Mouse (Mus musculus) brain, embryonic 14.5 days (tissue): ENCODE measurements around the gene Mcl1. TPM values are rescaled to one million over a fixed set of nuclear protein-coding genes. Genes with fewer than 3 reads are reported as not detected.

Source experiments
- DNase-seq: peaks from one replicate; pipeline ENCODE4 v3.0.0-alpha.2; 2011; ENCODE audit warnings: low read depth
- CTCF ChIP-seq: fragments of 200-500 bp; IDR thresholded peaks from 2 replicates; pipeline ENCODE4 v1.5.1; 2012; ENCODE audit warnings: inconsistent platforms, mild to moderate bottlenecking, moderate library complexity, borderline replicate concordance; ENCODE audit not compliant: insufficient read depth, insufficient read length; ENCODE audit errors: extremely low read depth
- POLR2A ChIP-seq: fragments of 200-500 bp; IDR thresholded peaks from 2 replicates; pipeline ENCODE4 v1.6.1; 2012; ENCODE audit warnings: mild to moderate bottlenecking, inconsistent platforms, borderline replicate concordance; ENCODE audit not compliant: poor library complexity, insufficient read depth, insufficient read length, severe bottlenecking; ENCODE audit errors: extremely low read depth
- polyA plus RNA-seq: library from polyadenylated mRNA; depleted of rRNA; stranded (reverse); fragments of >200 nt; gene quantifications from 2 replicates; pipeline ENCODE4 v1.2.3, GENCODE M21; 2012

Gene Mcl1
- polyA plus RNA-seq, 1 experiment: 72.3 TPM

DNA sequence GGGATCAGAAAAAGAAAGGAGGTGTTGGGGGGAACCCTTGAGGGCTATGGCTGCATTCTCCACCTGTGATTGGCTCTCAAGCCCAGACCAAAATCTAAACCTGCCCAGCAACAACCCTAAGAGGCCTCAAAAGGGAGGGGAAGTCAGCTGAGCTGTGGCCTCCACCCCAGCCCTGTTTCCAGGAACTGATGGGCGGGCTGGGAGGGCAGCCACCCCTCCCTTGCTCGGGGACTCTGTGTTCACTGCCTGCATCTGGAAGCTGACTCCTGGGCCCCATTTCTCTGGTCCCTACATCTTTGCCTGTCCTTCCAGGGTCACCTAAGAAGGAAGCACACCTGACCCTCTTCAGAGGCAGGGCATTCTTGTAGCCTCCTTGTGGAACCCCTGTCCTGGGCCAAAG is 15.6 kb downstream of the Mcl1 start:
- DNase-seq: peak; percentile 33
- TF ChIP-seq CTCF: no peak
- TF ChIP-seq POLR2A: no peak

DNA sequence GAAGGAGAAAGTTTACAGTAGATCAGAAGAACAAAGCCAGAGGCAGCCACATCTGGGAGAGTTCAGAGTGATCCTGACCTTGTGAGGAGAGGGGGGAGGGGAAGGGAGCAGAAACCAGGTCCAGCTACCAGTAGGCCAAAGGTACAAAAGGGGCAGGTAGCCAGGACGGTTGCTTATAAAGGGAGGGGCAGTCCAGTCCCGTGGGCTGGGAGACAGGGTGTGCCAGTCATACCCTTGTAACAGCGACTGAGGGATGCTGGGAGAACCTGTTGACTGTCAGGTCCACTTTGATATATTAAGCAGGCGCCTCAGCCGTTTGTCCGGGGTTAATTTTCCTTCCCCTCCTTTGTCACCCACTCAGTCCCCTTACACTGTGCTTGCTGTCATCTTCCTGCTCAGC is 16.2 kb downstream of the Mcl1 start:
- TF ChIP-seq POLR2A (no peak), CTCF (no peak)
- DNase-seq: no peak

DNA sequence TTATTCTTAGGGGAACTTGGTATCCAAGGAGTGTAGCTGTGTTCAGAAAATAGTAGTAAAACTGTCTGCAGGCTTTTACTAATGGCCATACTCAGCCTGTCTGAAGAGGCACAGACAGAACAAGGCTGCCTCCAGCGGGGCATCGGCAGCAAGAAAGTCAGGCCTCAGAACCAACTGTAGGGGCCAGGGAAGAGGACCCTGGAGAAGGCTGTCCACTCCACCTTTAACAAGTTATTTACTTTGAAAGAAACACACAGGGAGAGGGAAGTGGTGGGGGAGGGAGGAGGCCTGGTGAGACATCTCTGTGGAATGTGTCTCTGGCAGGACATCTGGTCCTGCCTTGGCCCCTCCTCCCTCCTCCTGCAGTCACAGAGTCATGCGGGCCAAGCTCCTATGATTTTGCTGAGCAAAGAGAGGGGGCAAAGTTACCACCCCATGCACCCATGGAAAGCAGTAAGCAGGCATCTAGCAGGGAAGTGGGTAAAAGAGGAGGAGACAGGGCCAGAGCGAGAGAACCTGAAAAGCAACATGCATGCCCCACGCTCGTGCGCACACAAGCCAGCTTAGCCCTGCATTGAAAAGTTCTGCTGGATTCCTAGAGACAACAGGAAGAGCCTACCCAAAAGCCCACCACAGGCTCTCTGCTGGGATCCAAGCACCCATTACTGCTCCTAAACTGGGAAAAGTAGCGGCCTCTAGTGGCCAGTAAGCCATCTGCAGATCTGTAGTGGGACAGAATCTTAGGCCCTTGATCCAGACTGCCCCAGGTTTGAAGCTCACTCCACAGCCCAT is 16.9 kb downstream of the Mcl1 start:
- peak; percentile 79 for TF ChIP-seq CTCF
- TF ChIP-seq POLR2A: no peak
- DNase-seq: peak; percentile 79

DNA sequence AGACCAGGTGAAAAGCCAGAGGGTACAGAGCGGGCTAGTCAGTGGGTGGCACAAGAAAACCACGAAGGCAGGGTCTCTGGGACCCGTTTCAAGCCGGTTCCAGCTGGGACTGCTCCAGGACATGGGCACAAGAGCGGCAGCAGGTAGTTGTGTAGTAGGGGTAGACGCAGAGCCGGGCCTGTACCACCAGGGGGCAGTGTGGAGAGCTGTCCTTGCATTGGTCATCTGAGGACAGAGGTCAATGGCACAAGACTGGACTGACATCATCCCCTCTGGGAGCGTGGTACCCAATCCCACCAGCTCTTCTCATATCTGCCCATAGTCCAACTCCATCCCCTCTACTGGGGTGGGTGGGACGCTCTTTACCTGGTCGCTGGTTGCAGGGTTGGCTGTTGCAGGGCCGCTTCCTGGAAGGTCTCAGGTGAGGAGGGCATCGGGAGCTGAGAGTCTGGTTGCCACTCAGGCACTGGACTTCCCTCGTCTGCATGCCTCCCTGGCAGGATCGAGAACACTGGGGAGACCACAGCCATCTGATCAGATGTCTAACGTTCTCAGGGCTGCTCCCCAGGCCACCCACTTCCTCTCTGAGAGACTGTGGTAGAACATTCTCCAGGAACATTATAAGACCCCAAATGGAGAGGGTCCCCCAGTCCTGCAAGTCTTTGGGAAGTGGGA is 18.3 kb downstream of the Mcl1 start:
- TF ChIP-seq POLR2A: no peak
- TF ChIP-seq CTCF: peak; percentile 71
- DNase-seq: no peak

DNA sequence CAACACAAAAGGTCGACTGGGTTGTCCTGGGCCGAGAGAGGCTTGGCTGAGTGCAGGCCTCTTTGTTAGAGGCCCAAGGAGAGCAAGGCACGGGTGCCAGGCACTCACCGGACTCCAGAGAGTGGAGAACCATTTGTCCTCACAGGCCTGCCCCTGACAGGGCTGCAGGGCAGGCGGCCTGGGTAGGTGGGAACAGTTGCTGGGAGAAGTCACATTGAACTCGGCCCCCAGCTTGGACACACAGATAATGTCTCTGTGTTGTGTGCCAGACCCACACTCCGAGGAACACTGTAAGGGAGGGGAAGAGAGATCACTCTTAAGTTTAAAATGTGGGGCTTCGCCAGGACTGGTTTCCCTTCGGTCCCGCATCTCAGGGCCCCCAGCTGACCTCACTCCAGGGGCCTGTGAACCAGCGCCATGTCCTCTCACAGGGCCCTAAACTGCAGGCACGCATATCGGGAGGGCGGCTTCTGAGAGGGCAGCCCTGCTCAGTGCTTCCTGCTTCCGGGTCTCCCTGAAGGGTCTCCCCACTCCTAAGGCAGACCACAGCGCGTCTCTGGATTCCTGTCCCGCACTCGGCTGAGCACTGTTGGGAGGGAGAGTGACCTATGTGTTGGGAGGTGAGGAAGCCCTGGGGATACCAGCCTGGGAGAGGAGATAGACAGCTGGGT is 19.0 kb downstream of the Mcl1 start:
- no peak for TF ChIP-seq POLR2A
- TF ChIP-seq CTCF: no peak
- no peak for DNase-seq

DNA sequence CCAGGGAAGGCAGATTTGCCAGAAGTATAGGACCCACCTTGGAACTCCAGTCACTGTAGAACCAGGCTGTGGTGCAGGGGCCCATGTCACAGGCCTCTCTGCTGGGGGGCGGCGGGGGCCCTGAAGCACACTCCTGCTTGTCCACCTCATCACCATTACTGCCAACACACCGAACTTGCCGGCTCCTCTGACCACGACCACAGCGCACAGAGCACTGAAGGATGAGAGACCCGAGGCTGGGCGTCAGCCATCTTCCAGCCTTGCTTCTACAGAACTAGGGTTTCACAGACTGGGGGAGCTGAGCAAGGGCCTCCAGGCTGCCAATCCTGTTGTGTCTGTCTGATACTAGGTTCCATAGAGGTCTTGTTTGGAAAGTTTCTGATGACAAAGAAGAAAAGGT is 21.0 kb downstream of the Mcl1 start:
- no peak for DNase-seq
- no peak for TF ChIP-seq CTCF
- TF ChIP-seq POLR2A: no peak

DNA sequence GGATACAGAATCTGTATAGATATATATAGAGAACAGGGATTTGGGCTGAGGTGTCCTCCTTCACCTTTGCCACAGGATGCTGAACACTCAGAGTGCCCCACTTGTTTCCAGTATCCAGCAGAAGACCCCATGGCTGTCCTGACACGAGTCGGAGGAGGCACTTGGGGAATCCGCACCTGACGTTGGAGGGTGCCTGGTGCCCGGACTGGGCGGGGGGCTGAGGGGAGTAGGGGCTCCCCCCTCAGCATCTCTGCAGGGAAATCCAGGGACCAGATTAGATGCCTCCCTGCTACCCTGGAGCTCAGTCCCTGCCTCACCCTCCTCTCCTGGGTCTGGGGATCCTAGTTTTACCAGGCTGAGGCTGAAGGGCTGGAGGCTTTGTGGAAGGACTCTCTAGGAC is 22.1 kb downstream of the Mcl1 start:
- DNase-seq: no peak
- no peak for TF ChIP-seq POLR2A
- no peak for TF ChIP-seq CTCF

DNA sequence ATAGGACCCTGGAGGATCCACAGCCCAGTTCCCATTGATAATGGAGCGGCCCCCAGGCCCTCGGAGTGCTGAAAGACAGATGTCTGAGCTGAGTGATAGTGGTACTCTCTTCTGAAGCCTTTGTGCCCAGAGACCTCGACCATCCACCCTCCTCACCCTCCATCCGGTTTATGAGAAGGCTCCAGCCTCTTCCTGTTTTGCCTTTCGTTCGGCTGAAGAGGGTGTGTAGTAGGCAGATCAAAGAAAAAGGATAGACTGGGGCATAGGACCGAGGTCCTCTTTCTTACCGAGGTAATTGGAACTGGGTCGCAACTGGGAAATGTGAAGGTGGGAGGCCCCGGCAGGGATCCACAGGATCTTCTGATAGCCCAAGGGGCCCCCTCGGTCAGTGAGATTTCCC is 22.8 kb downstream of the Mcl1 start:
- TF ChIP-seq POLR2A (no peak), CTCF (no peak)
- DNase-seq: no peak

DNA sequence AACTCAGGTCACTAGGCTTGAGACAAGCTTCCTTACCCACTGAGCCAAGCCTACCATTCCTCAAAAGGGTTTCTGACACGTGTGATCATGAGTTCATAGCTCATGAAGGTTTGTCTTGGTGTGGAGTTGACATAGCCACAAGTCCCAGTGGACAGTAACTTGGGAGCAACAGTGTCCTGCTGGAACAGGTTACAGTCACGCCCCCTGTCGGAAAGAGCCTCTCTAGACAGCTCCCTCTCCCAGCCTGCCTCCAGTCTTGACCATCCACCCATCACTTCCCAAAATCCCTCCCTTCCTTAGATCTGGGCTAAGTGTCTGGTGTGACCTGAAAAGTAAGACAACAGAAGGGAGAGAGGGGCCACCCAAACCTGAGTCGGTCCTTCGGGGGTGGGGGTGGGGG is 24.3 kb downstream of the Mcl1 start:
- TF ChIP-seq CTCF (no peak), POLR2A (no peak)
- DNase-seq: no peak

DNA sequence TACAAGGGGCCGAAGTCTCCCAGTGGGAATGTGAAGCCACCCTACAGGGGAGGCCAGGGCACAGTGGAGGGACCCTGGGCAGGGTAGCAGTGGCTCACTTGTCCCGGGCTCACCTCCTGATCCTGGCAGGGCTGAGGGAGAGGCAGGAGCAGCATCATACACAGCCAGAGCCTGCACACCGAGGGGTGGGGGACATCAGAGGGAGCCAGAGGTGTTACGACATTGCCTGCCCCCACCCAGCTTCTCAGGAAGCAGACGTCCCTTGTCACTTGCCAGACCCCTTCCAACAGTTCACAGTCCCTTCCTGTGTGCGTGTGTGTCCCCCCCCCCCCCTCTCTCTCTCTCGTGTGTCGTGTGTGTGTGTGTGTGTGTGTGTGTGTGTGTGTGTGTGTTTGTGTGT is 26.3 kb downstream of the Mcl1 start:
- no peak for DNase-seq
- TF ChIP-seq CTCF: no peak
- TF ChIP-seq POLR2A: no peak

DNA sequence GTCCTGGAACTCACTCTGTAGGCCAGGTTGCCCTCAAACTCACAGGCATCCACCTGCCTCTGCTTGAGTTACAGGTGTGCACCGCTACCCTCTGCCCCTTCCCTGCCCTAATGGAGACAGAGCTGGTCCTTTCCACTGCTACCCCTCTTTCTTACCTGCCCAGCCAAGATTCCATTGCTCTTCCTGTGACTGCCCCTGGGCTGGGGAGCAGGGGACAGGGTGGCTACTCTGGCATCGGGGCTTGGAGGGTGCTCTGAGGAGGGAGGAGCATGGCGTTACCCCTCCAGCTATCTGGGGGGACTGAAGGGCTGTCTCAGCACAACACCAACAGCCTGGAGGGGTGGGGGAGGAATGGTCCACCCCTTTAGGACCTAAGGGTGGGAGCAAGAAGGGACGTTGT is 26.7 kb downstream of the Mcl1 start:
- TF ChIP-seq POLR2A (no peak), CTCF (no peak)

More for the DNA sequence above, 26.7 kb downstream of the Mcl1 start:
- no peak for DNase-seq
